Mouse (Mus musculus) intestine, embryonic 14.5 days (tissue): ENCODE data around the gene Fstl3. TPM values are rescaled to one million over a fixed set of nuclear protein-coding genes. Genes with fewer than 3 reads are reported as not detected.

Experiments
- ATAC-seq: fragments of 200-750 bp; cut with Nextera tagmentation; replicated peaks from 2 replicates; pipeline ENCODE4 v1.8.0; 2017; ENCODE audit warnings: low read depth, moderate number of reproducible peaks, moderate TSS enrichment, moderate library complexity; ENCODE audit not compliant: low FRiP score, low TSS enrichment
- DNase-seq: peaks from one replicate; pipeline ENCODE4 v3.0.0-alpha.2; 2018; ENCODE audit warnings: low spot score
- H3K27ac ChIP-seq: fragments of 300-500 bp; sonication (generic); 2 replicates; pipeline ENCODE4 v1.5.1; 2014; ENCODE audit warnings: low read depth, mild to moderate bottlenecking, control low read depth
- H3K27me3 ChIP-seq: fragments of 300-500 bp; sonication (generic); replicated peaks from 2 replicates; pipeline ENCODE4 v1.6.1; 2014; ENCODE audit warnings: low read length, control low read depth; ENCODE audit not compliant: control insufficient read depth, insufficient read depth
- H3K36me3 ChIP-seq: fragments of 300-500 bp; sonication (generic); 2 replicates; pipeline ENCODE4 v1.6.1; 2014; ENCODE audit warnings: low read length, control low read depth; ENCODE audit not compliant: control insufficient read depth, insufficient read depth
- H3K4me1 ChIP-seq: fragments of 300-500 bp; sonication (generic); replicated peaks from 2 replicates; pipeline ENCODE4 v1.6.1; 2014; ENCODE audit warnings: low read length, control low read depth, mixed read lengths; ENCODE audit not compliant: control insufficient read depth, insufficient read depth
- H3K4me2 ChIP-seq: fragments of 300-500 bp; sonication (generic); 2 replicates; pipeline ENCODE4 v1.6.1; 2014; ENCODE audit warnings: low read length
- H3K4me3 ChIP-seq: fragments of 300-500 bp; sonication (generic); 2 replicates; pipeline ENCODE4 v1.5.1; 2014; ENCODE audit warnings: low read depth, low read length, control low read depth, mixed read lengths
- H3K9ac ChIP-seq: fragments of 300-500 bp; sonication (generic); 2 replicates; pipeline ENCODE4 v1.6.1; 2014; ENCODE audit warnings: mild to moderate bottlenecking, low read length
- H3K9me3 ChIP-seq: fragments of 300-500 bp; sonication (generic); 2 replicates; pipeline ENCODE4 v1.6.1; 2016; ENCODE audit warnings: low read length, control low read depth; ENCODE audit not compliant: control insufficient read depth
- WGBS: fragments of 180-500 bp; shearing (Covaris S2); extraction: QIAGEN DNeasy Blood & Tissue Kit; methylation state at CpG from one replicate; pipeline ENCODE4 v1.1.7; 2014; 5-methylcytosine and 5-hydroxymethylcytosine counted together
- polyA plus RNA-seq: library from polyadenylated mRNA; unstranded; fragments of >200 nt; fragmentation: Nextera tagmentation; extraction: Ambion mirVana; gene quantifications from 2 replicates; pipeline ENCODE4 v1.2.1, GENCODE M21; 2014

Gene Fstl3
- polyA plus RNA-seq, 1 experiment from 2014 or later = 11.1 TPM

GRCm38 (mm10) chr10:79778006-79778405 lies 934 bp downstream of the Fstl3 start:
- Histone ChIP-seq H3K9ac (peak overlapping the region; percentile 6; the same call in 1 of the 2 replicates), H3K4me2 (peak overlapping the region; percentile 84), H3K4me3 (peak overlapping the region; percentile 50; the same call in 1 of the 2 replicates), H3K36me3 (no peaks in the 10 kb centered on the region), H3K9me3 (peaks cover 4% of the 10 kb centered on the region; the same call in 1 of the 2 replicates), H3K4me1 (peaks cover 18% of the 10 kb centered on the region), H3K27ac (peak overlapping the region; percentile 33; the same call in 1 of the 2 replicates), H3K27me3 (no peaks in the 10 kb centered on the region)
- no peak for ATAC-seq
- 13% methylated on average over 15 of the region's 15 CpGs for WGBS
- peak; percentile 72 for DNase-seq

DNA sequence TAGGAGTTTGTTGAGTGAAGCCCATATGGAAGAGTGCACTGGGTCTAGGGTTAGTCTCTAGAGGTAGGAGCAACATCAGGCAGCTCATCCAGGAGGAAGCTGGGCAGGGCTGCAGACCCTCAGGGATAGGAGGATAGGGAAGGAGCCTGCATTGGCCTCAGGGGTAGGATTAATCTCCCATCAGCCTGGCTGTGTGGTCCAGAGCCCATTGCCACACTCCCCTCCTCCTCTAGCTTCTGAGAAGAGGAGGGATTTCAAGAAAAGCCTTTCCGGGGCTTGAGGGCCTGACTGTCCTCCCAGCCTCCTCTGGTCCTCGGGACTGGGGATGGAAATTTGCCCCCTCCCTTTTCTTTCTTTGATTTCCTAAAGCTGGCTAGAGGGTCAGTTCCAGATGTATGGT lies 2.1 kb downstream of the Fstl3 start:
- no peak overlapping the region for H3K4me2 ChIP-seq
- no peak overlapping the region for H3K9ac ChIP-seq
- peaks cover 18% of the 10 kb centered on the region for H3K4me1 ChIP-seq
- DNase-seq = no peak
- H3K9me3 ChIP-seq = peaks cover 4% of the 10 kb centered on the region; the same call in 1 of the 2 replicates
- no peak overlapping the region for H3K4me3 ChIP-seq
- no peaks in the 10 kb centered on the region for H3K36me3 ChIP-seq
- ATAC-seq = no peak
- no peaks in the 10 kb centered on the region for H3K27me3 ChIP-seq
- 36% methylated on average over 2 of the region's 2 CpGs for WGBS
- H3K27ac ChIP-seq = no peak overlapping the region

- Histone ChIP-seq H3K27ac (no peak overlapping the region), H3K4me2 (peak overlapping the region; percentile 73), H3K36me3 (no peaks in the 10 kb centered on the region), H3K4me3 (peak overlapping the region; percentile 40), H3K9ac (no peak overlapping the region), H3K4me1 (peaks cover 18% of the 10 kb centered on the region), H3K27me3 (no peaks in the 10 kb centered on the region), H3K9me3 (peaks cover 2% of the 10 kb centered on the region; the same call in 1 of the 2 replicates)
- DNase-seq (peak; percentile 98), ATAC-seq (peak; percentile 85)
- WGBS = 3% methylated on average over 55 of the region's 55 CpGs
These were observed 3.0 kb downstream of the Fstl3 start for GRCm38 (mm10) chr10:79779784-79780663.

GRCm38 (mm10) chr10:79780664-79781015 lies 3.6 kb downstream of the Fstl3 start:
- 0% methylated on average over 13 of the region's 13 CpGs for WGBS
- ATAC-seq = peak; percentile 12
- DNase-seq = no peak
- H3K4me1 ChIP-seq = peaks cover 18% of the 10 kb centered on the region
- H3K4me2 ChIP-seq = peak overlapping the region; percentile 73
- no peaks in the 10 kb centered on the region for H3K36me3 ChIP-seq
- no peak overlapping the region for H3K9ac ChIP-seq
- peak overlapping the region; percentile 40 for H3K4me3 ChIP-seq
- no peaks in the 10 kb centered on the region for H3K9me3 ChIP-seq
- H3K27me3 ChIP-seq = no peaks in the 10 kb centered on the region
- no peak overlapping the region for H3K27ac ChIP-seq

DNA sequence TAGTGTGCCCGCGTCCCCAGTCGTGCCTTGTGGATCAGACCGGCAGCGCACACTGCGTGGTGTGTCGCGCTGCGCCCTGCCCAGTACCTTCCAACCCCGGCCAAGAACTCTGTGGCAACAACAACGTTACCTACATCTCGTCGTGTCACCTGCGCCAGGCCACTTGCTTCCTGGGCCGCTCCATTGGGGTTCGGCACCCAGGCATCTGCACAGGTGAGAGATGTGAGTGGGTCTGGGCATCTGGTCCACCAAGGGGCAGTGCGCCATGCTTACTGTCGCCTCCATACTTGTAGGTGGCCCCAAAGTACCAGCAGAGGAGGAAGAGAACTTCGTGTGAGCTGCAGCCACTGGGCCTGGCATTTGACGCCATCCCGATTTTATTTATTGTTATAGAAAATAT lies 4.1 kb downstream of the Fstl3 start:
- Histone ChIP-seq H3K4me2 (peak overlapping the region; percentile 73), H3K27me3 (no peaks in the 10 kb centered on the region), H3K4me1 (peaks cover 18% of the 10 kb centered on the region), H3K9ac (no peak overlapping the region), H3K4me3 (peak overlapping the region; percentile 40; the same call in 1 of the 2 replicates), H3K9me3 (no peaks in the 10 kb centered on the region), H3K36me3 (no peaks in the 10 kb centered on the region), H3K27ac (no peak overlapping the region)
- no peak for DNase-seq
- no peak for ATAC-seq
- 31% methylated on average over 21 of the region's 21 CpGs for WGBS

GRCm38 (mm10) chr10:79781956-79782355 lies 4.9 kb downstream of the Fstl3 start:
- H3K27me3 ChIP-seq = no peaks in the 10 kb centered on the region
- 60% methylated on average over 5 of the region's 5 CpGs for WGBS
- no peak overlapping the region for H3K9ac ChIP-seq
- no peaks in the 10 kb centered on the region for H3K36me3 ChIP-seq
- no peak overlapping the region for H3K4me2 ChIP-seq
- peaks cover 18% of the 10 kb centered on the region for H3K4me1 ChIP-seq
- no peak overlapping the region for H3K4me3 ChIP-seq
- H3K27ac ChIP-seq = no peak overlapping the region
- no peaks in the 10 kb centered on the region for H3K9me3 ChIP-seq
- no peak for ATAC-seq
- no peak for DNase-seq

DNA sequence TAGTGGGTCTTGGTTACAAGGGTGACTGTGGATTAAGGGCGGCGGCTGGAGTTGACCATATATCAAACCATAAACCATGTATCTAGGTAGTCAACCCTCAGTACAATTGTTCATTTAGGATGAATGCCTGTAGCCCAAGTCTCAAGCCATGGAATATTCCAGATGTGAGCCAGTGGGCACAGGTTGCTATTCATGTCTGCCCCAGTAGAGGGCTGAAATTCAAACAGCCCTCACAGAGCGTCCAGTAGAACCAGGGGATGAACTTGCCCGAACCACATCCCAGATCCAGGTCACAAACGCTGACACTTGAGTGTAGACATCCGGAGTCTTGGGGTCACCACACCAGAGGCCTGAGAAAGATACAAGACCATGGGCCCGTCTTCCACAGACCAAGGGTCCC lies 6.0 kb downstream of the Fstl3 start:
- H3K4me1 ChIP-seq = peaks cover 11% of the 10 kb centered on the region
- no peak overlapping the region for H3K4me3 ChIP-seq
- DNase-seq (no peak), ATAC-seq (no peak)
- no peaks in the 10 kb centered on the region for H3K9me3 ChIP-seq
- H3K27ac ChIP-seq = no peak overlapping the region
- H3K4me2 ChIP-seq = no peak overlapping the region
- 63% methylated on average over 7 of the region's 7 CpGs for WGBS
- no peaks in the 10 kb centered on the region for H3K27me3 ChIP-seq
- H3K9ac ChIP-seq = no peak overlapping the region
- no peaks in the 10 kb centered on the region for H3K36me3 ChIP-seq

GRCm38 (mm10) chr10:79783920-79784800 lies 7.1 kb downstream of the Fstl3 start:
- no peak for ATAC-seq
- Histone ChIP-seq H3K9ac (no peak overlapping the region), H3K4me3 (no peak overlapping the region), H3K27ac (no peak overlapping the region), H3K9me3 (no peaks in the 10 kb centered on the region), H3K4me1 (peaks cover 5% of the 10 kb centered on the region), H3K36me3 (no peaks in the 10 kb centered on the region), H3K4me2 (no peak overlapping the region), H3K27me3 (no peaks in the 10 kb centered on the region)
- 43% methylated on average over 27 of the region's 27 CpGs for WGBS
- DNase-seq = peak; percentile 77
